Mouse (Mus musculus) c-Kit-positive CD71-positive TER-119-negative erythroid progenitor cells, embryonic 14.5 days (primary cell): ENCODE measurements at regions not wholly inside any gene's neighbourhood (a gene's known extent, or its start where the extent isn't known, plus 50 kb on each side); places are given as distances from the start of the nearest gene placed in this dataset.

Source experiments
- DNase-seq: peaks from one replicate; pipeline ENCODE4 v3.0.0-alpha.2; 2013; ENCODE audit warnings: low read depth

DNA sequence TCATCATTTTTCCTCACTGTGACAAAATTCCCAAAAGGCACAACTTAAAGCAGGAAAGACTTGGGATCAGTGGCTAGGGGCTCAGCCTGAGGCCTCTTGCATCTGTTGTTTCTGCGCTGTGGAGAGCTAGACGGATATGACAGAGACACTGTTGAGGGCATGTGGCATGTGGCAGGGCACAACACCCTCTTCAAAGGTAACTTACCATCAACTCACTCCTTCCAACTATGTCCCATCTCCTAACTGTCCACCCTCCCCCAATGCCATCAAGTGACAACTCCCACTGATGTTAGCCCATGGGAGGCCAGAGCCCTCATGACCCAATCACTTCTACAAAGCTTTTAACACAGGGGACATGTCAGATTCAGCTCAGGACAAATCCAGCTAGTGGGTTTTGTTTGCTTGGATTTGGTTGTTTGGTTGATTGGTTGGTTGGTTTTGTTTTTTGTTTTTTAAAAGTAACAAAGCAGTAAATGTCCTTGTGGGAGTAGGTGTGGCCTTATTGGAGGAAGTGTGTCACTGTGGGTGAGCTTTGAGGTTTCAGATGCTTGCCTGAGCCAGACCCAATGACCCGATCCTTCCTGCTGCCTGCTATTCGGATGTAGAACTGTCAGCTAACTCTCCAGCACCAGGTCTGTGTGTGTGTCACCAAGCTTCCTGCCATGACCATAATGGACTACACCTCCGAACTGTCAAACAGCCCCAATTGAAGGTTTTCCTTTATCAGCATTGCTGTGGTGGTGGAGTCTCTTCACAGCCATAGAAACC, 53.2 kb upstream of the Lef1 start:
- no peak for DNase-seq

DNA sequence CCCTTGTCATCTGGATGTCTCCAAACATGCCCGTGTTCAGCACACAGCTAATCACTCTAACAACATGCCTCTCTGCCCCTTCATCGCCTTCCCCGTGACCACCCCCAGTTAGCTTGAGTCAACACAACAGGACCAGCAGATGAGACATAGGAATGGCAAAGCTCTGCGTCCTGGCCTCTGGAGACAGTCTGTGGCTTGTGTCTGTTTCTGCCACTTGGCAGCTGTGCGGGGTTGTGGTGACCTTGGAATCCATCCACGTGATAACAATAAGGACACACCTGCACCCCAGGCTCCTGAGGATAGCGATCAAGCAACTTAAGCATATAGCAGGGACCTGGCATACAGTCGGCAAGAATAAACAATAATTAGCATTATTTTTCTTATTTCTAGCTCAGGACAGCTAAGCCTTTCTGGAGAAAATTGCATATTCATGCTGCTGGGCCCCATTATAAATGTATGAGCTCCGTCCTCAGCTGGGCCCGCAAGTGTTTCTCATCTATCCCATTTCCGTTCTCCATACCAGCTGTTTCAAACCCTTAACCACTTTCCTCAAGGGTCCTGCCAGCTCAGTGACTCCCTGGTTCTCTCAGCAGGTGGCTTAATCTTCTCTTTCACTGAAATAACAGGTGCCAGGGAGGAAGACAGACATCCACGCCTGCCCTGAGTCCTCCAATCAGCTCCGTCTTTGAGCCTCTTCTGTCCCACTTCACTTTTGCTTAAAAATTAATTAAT, 55.9 kb upstream of the Lef1 start:
- DNase-seq, result no peak

DNA sequence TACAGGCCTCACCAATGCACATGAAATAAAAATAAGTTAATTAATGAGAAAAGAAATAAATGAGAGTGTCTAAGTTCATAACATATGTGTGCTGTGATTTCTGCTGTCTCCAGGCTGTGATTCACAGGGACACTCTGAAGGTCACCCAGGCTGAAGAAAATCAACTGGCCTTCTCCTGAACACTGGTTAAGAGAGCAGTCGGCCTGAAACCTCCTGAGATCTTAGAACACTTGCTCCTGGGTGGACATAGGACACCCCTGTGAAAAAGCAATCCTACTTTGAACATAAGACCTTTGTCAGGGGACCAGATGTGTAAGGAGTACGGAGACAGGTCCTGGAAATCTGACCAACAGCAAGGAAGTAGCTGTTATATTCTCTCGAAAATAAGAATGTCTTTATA, 62.6 kb upstream of the Lef1 start:
- DNase-seq, result no peak

DNA sequence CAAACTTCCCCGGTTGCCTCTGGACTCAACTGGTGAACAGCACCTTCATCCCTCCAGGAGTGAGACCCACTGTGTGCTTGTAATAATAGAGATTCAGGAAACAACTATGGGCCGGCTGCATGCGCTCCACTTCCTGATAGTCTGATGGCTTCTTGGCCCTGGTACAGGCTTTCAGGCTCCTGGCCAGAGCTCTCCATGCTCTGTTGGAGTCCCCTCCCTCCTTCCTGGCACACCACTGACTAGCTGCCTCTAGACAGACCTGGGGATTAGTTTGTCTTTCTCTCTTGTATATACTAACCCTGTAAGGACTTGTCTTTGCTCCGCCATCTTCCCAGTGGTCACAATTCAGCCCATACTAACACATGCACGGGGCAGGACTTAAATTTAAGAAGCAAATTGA, 63.9 kb upstream of the Lef1 start:
- DNase-seq, result no peak

DNA sequence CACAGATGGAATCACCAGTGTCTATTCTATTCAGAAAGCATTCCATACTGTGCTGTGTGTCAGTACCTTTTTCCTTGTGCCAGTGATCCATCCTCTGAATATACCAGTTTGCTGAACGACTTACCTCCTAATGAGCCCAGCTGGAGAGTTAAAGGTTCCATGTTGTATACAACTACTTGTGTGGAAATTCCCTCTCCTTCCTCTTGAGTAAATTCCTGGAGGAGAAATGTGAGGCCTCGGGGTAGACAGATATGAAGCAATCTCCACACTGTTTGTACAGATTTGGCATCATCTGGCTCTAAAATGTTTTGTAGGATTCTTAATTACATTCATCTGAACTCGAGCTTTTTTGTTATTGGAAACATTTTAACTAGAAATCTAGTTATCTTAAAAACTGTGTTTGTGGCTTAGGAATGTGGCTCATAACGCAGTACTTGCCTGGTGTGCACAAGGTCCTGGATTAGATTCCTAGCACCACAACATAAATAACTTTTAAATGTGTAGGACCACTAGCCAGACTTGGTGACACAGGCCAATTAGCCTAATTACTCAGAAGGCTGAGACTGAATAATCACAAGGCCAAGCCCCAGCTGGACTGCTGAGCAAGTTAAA, 70.0 kb upstream of the Lef1 start:
- DNase-seq, result no peak

DNA sequence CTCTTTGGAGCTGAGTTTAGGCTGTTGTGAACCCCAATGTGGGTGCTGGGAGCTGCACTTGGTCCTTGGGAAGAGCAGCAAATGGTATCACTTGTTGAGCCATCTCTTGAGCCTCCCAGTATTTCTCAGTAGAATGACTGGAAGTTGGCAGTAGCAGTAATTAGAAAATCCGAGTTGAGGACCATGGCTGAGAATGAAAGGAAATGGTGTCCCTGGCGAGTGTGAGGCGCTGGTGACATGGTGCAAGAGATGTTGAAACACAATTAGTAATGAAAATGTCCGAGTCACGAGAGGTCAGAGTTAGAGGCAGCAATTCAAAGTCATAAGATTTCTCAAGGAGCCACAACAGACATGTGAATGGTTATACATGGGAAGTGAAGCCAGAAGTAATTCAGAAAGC, 73.2 kb upstream of the Lef1 start:
- DNase-seq, result no peak

- no peak for DNase-seq
These were observed 75.5 kb upstream of the Lef1 start for GRCm38 (mm10) chr3:131034774-131035173.

- DNase-seq, result no peak
These were observed 83.9 kb upstream of the Lef1 start for GRCm38 (mm10) chr3:131026336-131026735.

GRCm38 (mm10) chr3:131019163-131019956, 90.9 kb upstream of the Lef1 start:
- DNase-seq, result no peak

- no peak for DNase-seq
These were observed 92.4 kb upstream of the Lef1 start for GRCm38 (mm10) chr3:131017899-131018298.

GRCm38 (mm10) chr3:131016104-131016503, 94.2 kb upstream of the Lef1 start:
- no peak for DNase-seq

- DNase-seq, result no peak
These were observed 96.1 kb upstream of the Lef1 start for GRCm38 (mm10) chr3:131014092-131014716.

DNA sequence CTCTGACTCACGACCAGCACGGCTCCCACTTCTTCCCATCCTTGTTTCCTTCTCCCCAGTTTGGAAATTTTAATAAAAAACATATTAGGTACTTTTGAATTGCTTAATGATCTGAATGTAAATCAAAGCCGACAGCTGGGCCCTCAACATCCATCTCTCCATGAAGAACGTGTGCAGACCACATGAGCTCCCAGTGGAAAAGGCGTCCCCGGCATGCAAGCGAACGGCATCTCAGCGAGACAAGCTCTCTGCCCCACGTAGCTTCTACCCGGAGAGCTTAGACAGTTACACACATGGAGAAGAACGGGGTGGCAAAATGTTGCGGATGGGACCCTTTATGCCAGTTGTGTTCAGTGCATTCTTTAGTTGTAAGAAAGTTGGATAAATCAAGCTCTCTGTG, 109.6 kb upstream of the Lef1 start:
- DNase-seq, result no peak

- DNase-seq, result no peak
These were observed 110.0 kb upstream of the Lef1 start for GRCm38 (mm10) chr3:131000252-131000651.

- DNase-seq, result no peak
These were observed 110.5 kb upstream of the Lef1 start for GRCm38 (mm10) chr3:130999818-131000217.

GRCm38 (mm10) chr3:130998433-130998832, 111.8 kb upstream of the Lef1 start:
- no peak for DNase-seq

DNA sequence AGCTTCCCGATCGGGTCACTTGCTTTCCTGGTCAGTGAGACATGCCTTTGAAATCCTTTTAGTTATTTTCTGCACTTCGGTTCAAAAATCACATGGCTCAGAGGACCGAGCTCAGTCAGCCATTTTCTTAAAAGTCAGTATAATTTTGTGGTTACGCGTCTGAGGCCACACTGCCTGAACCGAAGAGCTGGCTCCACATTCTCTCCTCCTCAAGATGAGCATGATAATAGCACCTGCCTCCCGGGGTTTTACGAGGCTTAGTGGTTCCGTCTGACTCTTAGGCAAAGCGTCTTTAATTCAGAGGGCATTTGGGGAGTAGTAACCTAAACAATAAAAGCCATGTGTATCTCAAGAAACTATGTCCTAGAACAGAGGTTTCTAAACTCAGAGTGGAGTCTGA, 113.5 kb upstream of the Lef1 start:
- DNase-seq, result no peak

GRCm38 (mm10) chr3:130991971-130992370, 118.3 kb upstream of the Lef1 start:
- DNase-seq, result no peak

DNA sequence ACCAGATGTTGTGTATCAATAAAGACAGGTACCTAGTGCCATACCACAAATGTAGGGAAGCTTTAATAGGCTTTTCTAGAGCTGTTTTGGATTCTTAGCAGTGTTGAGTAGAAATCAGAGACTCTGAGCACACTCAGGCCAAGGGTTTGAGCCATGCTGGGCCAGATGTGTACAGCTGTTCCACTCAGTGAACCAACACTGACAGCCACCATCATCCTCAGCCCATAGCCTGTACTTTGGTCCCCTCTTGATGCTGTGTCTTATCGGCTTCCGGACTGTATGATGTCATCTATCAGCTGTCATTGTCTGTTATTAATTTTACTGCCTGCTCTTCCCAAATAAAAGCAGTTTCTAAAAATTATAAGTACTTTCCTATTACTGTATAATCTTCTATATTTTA, 123.6 kb upstream of the Lef1 start:
- DNase-seq, result no peak

DNA sequence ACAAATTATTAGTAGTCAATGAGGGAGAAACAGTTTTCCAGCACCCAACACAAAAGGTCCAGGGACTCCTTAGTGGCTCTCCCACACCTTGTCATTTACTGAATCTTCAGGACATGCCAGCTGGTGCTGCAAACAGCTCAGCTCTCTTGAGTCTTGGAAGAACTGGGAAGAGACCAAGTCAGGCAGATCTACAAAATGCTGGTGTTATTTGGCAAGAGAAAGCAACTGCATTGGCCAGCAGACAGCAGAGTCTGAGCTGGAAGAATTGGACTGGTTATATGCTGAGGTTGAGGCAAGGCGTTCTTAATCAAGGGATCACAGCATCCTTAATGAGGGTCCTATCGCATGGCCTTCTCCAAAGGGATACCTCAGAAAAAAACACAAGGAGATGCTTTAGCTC, 124.2 kb upstream of the Lef1 start:
- no peak for DNase-seq

- DNase-seq, result no peak
These were observed 128.7 kb upstream of the Lef1 start for GRCm38 (mm10) chr3:130981566-130981965.
